Mouse (Mus musculus): Measurements from ENCODE around the gene Dnaja1. TPM values are rescaled to one million over a fixed set of nuclear protein-coding genes. Genes with fewer than 3 reads are reported as not detected.

The Dnaja1 gene
- 243 and 287 TPM in 2 replicates for polyA plus RNA-seq (2015; fragmentation: Nextera tagmentation; extraction: Ambion mirVana)

- Histone ChIP-seq H3K9me3 (no peaks in the 10 kb centered on the region), H3K27ac (replicated peaks) (peak within 1 kb of the TSS; percentile 99), H3K27me3 (replicated peaks) (no peaks in the 10 kb centered on the region), H3K4me1 (peaks cover 44% of the 10 kb centered on the region), H3K4me3 (peak within 1 kb of the TSS; percentile 78), H3K9ac (peak within 1 kb of the TSS; percentile 95), H3K4me2 (peak within 1 kb of the TSS; percentile 84), H3K36me3 (peaks cover 31% of the 10 kb centered on the region)
- under 1% methylated on average over 50 of the region's 54 CpGs for WGBS
- ATAC-seq (ENCODE audit: extremely low read depth, insufficient number of reproducible peaks, low FRiP score, low TSS enrichment), result peak; percentile 92
These were observed at the start of gene Dnaja1 for GRCm38 (mm10) chr4:40722011-40722666. Gene Dnaja1, plus strand, starts transcription at chr4:40722150.

- no peak overlapping the region for H3K4me3 ChIP-seq
- no peak overlapping the region for H3K4me2 ChIP-seq
- no peaks in the 10 kb centered on the region for H3K9me3 ChIP-seq
- H3K27me3 ChIP-seq (replicated peaks), result peaks cover 4% of the 10 kb centered on the region
- 80% methylated on average over 5 of the region's 5 CpGs for WGBS
- no peak for ATAC-seq (ENCODE audit: extremely low read depth, insufficient number of reproducible peaks, low FRiP score, low TSS enrichment)
- H3K9ac ChIP-seq, result no peak overlapping the region
- H3K4me1 ChIP-seq, result peaks cover 10% of the 10 kb centered on the region
- H3K27ac ChIP-seq (replicated peaks), result no peak overlapping the region
- H3K36me3 ChIP-seq, result no peaks in the 10 kb centered on the region
These were observed 48.4 kb upstream of the Dnaja1 start for GRCm38 (mm10) chr4:40673526-40673925.

- Histone ChIP-seq H3K4me2 (peak overlapping the region; percentile 51), H3K4me1 (peaks cover 10% of the 10 kb centered on the region), H3K27me3 (replicated peaks) (peaks cover 4% of the 10 kb centered on the region), H3K9ac (peak overlapping the region; percentile 54; the same call in 1 of the 2 replicates), H3K4me3 (no peak overlapping the region), H3K36me3 (no peaks in the 10 kb centered on the region), H3K27ac (replicated peaks) (no peak overlapping the region), H3K9me3 (no peaks in the 10 kb centered on the region)
- ATAC-seq (ENCODE audit: extremely low read depth, insufficient number of reproducible peaks, low FRiP score, low TSS enrichment), result no peak
- WGBS, result 18% methylated on average over 14 of the region's 14 CpGs
These were observed 45.6 kb upstream of the Dnaja1 start for GRCm38 (mm10) chr4:40676338-40676737.

- Histone ChIP-seq H3K27me3 (replicated peaks) (peaks cover 4% of the 10 kb centered on the region), H3K4me1 (peaks cover 10% of the 10 kb centered on the region), H3K27ac (replicated peaks) (no peak overlapping the region), H3K4me2 (no peak overlapping the region), H3K9me3 (no peaks in the 10 kb centered on the region), H3K4me3 (no peak overlapping the region), H3K36me3 (no peaks in the 10 kb centered on the region), H3K9ac (no peak overlapping the region)
- ATAC-seq (ENCODE audit: extremely low read depth, insufficient number of reproducible peaks, low FRiP score, low TSS enrichment), result no peak
- 28% methylated on average over 5 of the region's 5 CpGs for WGBS
These were observed 44.8 kb upstream of the Dnaja1 start for GRCm38 (mm10) chr4:40677132-40677531.

GRCm38 (mm10) chr4:40680250-40680860 lies 41.6 kb upstream of the Dnaja1 start:
- Histone ChIP-seq H3K4me3 (no peak overlapping the region), H3K27me3 (replicated peaks) (peaks cover 4% of the 10 kb centered on the region), H3K9me3 (no peaks in the 10 kb centered on the region), H3K4me2 (no peak overlapping the region), H3K27ac (replicated peaks) (no peak overlapping the region), H3K4me1 (peaks cover 10% of the 10 kb centered on the region), H3K36me3 (peaks cover 4% of the 10 kb centered on the region), H3K9ac (no peak overlapping the region)
- 50% methylated on average over 5 of the region's 5 CpGs for WGBS
- no peak for ATAC-seq (ENCODE audit: extremely low read depth, insufficient number of reproducible peaks, low FRiP score, low TSS enrichment)

GRCm38 (mm10) chr4:40681908-40682307 lies 40.0 kb upstream of the Dnaja1 start:
- Histone ChIP-seq H3K4me3 (no peak overlapping the region), H3K27me3 (replicated peaks) (no peaks in the 10 kb centered on the region; the same call in 1 of the 2 replicates), H3K36me3 (peaks cover 20% of the 10 kb centered on the region), H3K4me1 (peaks cover 2% of the 10 kb centered on the region), H3K9ac (no peak overlapping the region), H3K4me2 (no peak overlapping the region), H3K27ac (replicated peaks) (no peak overlapping the region), H3K9me3 (no peaks in the 10 kb centered on the region)
- ATAC-seq (ENCODE audit: extremely low read depth, insufficient number of reproducible peaks, low FRiP score, low TSS enrichment), result no peak
- 31% methylated on average over 3 of the region's 3 CpGs for WGBS

GRCm38 (mm10) chr4:40682359-40682758 lies 39.6 kb upstream of the Dnaja1 start:
- Histone ChIP-seq H3K9ac (no peak overlapping the region), H3K36me3 (peaks cover 25% of the 10 kb centered on the region), H3K27ac (replicated peaks) (no peak overlapping the region), H3K4me3 (no peak overlapping the region), H3K27me3 (replicated peaks) (no peaks in the 10 kb centered on the region; the same call in 1 of the 2 replicates), H3K4me2 (no peak overlapping the region), H3K9me3 (no peaks in the 10 kb centered on the region), H3K4me1 (no peaks in the 10 kb centered on the region)
- ATAC-seq (ENCODE audit: extremely low read depth, insufficient number of reproducible peaks, low FRiP score, low TSS enrichment), result no peak
- 89% methylated on average over 5 of the region's 5 CpGs for WGBS

GRCm38 (mm10) chr4:40683306-40683705 lies 38.6 kb upstream of the Dnaja1 start:
- Histone ChIP-seq H3K4me1 (no peaks in the 10 kb centered on the region), H3K4me3 (no peak overlapping the region), H3K4me2 (no peak overlapping the region), H3K9me3 (no peaks in the 10 kb centered on the region), H3K9ac (no peak overlapping the region), H3K27me3 (replicated peaks) (no peaks in the 10 kb centered on the region; the same call in 1 of the 2 replicates), H3K27ac (replicated peaks) (no peak overlapping the region), H3K36me3 (peaks cover 33% of the 10 kb centered on the region)
- no peak for ATAC-seq (ENCODE audit: extremely low read depth, insufficient number of reproducible peaks, low FRiP score, low TSS enrichment)
- WGBS, result 72% methylated on average over 2 of the region's 2 CpGs

- H3K4me3 ChIP-seq, result no peak overlapping the region
- no peak overlapping the region for H3K4me2 ChIP-seq
- H3K9me3 ChIP-seq, result no peaks in the 10 kb centered on the region
- no peaks in the 10 kb centered on the region for H3K27me3 ChIP-seq (replicated peaks)
- no peak overlapping the region for H3K27ac ChIP-seq (replicated peaks)
- H3K4me1 ChIP-seq, result no peaks in the 10 kb centered on the region
- H3K36me3 ChIP-seq, result peaks cover 85% of the 10 kb centered on the region
- H3K9ac ChIP-seq, result no peak overlapping the region
- no peak for ATAC-seq (ENCODE audit: extremely low read depth, insufficient number of reproducible peaks, low FRiP score, low TSS enrichment)
- 86% methylated on average over 11 of the region's 11 CpGs for WGBS
These were observed 30.9 kb upstream of the Dnaja1 start for GRCm38 (mm10) chr4:40691100-40691499.

- Histone ChIP-seq H3K4me1 (peaks cover 5% of the 10 kb centered on the region), H3K4me2 (no peak overlapping the region), H3K27ac (replicated peaks) (no peak overlapping the region), H3K36me3 (peaks cover 49% of the 10 kb centered on the region), H3K4me3 (no peak overlapping the region), H3K9me3 (no peaks in the 10 kb centered on the region), H3K27me3 (replicated peaks) (no peaks in the 10 kb centered on the region), H3K9ac (no peak overlapping the region)
- no peak for ATAC-seq (ENCODE audit: extremely low read depth, insufficient number of reproducible peaks, low FRiP score, low TSS enrichment)
- 70% methylated on average over 7 of the region's 7 CpGs for WGBS
These were observed 24.9 kb upstream of the Dnaja1 start for GRCm38 (mm10) chr4:40697059-40697458.

- H3K27ac ChIP-seq (replicated peaks), result no peak overlapping the region
- no peak overlapping the region for H3K4me3 ChIP-seq
- no peaks in the 10 kb centered on the region for H3K9me3 ChIP-seq
- peaks cover 18% of the 10 kb centered on the region for H3K4me1 ChIP-seq
- H3K4me2 ChIP-seq, result no peak overlapping the region
- ATAC-seq (ENCODE audit: extremely low read depth, insufficient number of reproducible peaks, low FRiP score, low TSS enrichment), result no peak
- H3K36me3 ChIP-seq, result peaks cover 20% of the 10 kb centered on the region
- no peaks in the 10 kb centered on the region for H3K27me3 ChIP-seq (replicated peaks)
- H3K9ac ChIP-seq, result no peak overlapping the region
- WGBS, result 80% methylated on average over 8 of the region's 8 CpGs
These were observed 21.7 kb upstream of the Dnaja1 start for GRCm38 (mm10) chr4:40700216-40700615.

GRCm38 (mm10) chr4:40701796-40702195 lies 20.2 kb upstream of the Dnaja1 start:
- no peaks in the 10 kb centered on the region for H3K9me3 ChIP-seq
- peak overlapping the region; percentile 76 for H3K4me2 ChIP-seq
- peaks cover 26% of the 10 kb centered on the region for H3K4me1 ChIP-seq
- ATAC-seq (ENCODE audit: extremely low read depth, insufficient number of reproducible peaks, low FRiP score, low TSS enrichment), result no peak
- peak overlapping the region; percentile 65 for H3K4me3 ChIP-seq
- 81% methylated on average over 3 of the region's 3 CpGs for WGBS
- H3K36me3 ChIP-seq, result peaks cover 6% of the 10 kb centered on the region
- H3K9ac ChIP-seq, result peak overlapping the region; percentile 79; the same call in 1 of the 2 replicates
- no peaks in the 10 kb centered on the region for H3K27me3 ChIP-seq (replicated peaks)
- H3K27ac ChIP-seq (replicated peaks), result no peak overlapping the region

All from heart, embryonic 13.5 days (tissue).